Mouse (Mus musculus) neural tube, embryonic 15.5 days (tissue): ENCODE data around the gene Spata48. TPM values are rescaled to one million over a fixed set of nuclear protein-coding genes. Genes with fewer than 3 reads are reported as not detected.

Experiments used
- ATAC-seq: fragments of 200-750 bp; cut with Nextera tagmentation; 2 replicates; pipeline ENCODE4 v1.8.0; 2017; ENCODE audit warnings: mild to moderate bottlenecking, moderate TSS enrichment, moderate library complexity; ENCODE audit not compliant: low FRiP score
- H3K27ac ChIP-seq: fragments of 300-500 bp; sonication (generic); replicated peaks from 2 replicates; pipeline ENCODE4 v1.5.1; 2015; ENCODE audit warnings: mild to moderate bottlenecking, inconsistent platforms
- H3K27me3 ChIP-seq: fragments of 300-500 bp; sonication (generic); replicated peaks from 2 replicates; pipeline ENCODE4 v1.6.1; 2015; ENCODE audit warnings: inconsistent platforms
- H3K36me3 ChIP-seq: fragments of 300-500 bp; sonication (generic); 2 replicates; pipeline ENCODE4 v1.6.1; 2015; ENCODE audit warnings: inconsistent platforms
- H3K4me1 ChIP-seq: fragments of 300-500 bp; sonication (generic); 2 replicates; pipeline ENCODE4 v1.6.1; 2015; ENCODE audit warnings: inconsistent platforms
- H3K4me2 ChIP-seq: fragments of 300-500 bp; sonication (generic); 2 replicates; pipeline ENCODE4 v1.6.1; 2015; ENCODE audit warnings: inconsistent platforms, mild to moderate bottlenecking, moderate library complexity
- H3K4me3 ChIP-seq: fragments of 300-500 bp; sonication (generic); replicated peaks from 2 replicates; pipeline ENCODE4 v1.5.1; 2015; ENCODE audit warnings: mild to moderate bottlenecking, inconsistent platforms
- H3K9ac ChIP-seq: fragments of 300-500 bp; sonication (generic); replicated peaks from 2 replicates; pipeline ENCODE4 v1.6.1; 2015; ENCODE audit warnings: mild to moderate bottlenecking, inconsistent platforms
- H3K9me3 ChIP-seq: fragments of 300-500 bp; sonication (generic); replicated peaks from 2 replicates; pipeline ENCODE4 v1.6.1; 2016; ENCODE audit warnings: inconsistent platforms
- WGBS: fragments of 180-500 bp; shearing (Covaris S2); methylation state at CpG from one replicate; pipeline ENCODE4 v1.1.7; 2015; ENCODE audit warnings: mixed read lengths; 5-methylcytosine and 5-hydroxymethylcytosine counted together
- polyA plus RNA-seq: library from polyadenylated mRNA; unstranded; fragments of >200 nt; fragmentation: Nextera tagmentation; extraction: Ambion mirVana; gene quantifications from 2 replicates; pipeline ENCODE4 v1.2.1, GENCODE M21; 2015

Gene Spata48
- 0.28 and 0.93 TPM in 2 replicates for polyA plus RNA-seq

DNA sequence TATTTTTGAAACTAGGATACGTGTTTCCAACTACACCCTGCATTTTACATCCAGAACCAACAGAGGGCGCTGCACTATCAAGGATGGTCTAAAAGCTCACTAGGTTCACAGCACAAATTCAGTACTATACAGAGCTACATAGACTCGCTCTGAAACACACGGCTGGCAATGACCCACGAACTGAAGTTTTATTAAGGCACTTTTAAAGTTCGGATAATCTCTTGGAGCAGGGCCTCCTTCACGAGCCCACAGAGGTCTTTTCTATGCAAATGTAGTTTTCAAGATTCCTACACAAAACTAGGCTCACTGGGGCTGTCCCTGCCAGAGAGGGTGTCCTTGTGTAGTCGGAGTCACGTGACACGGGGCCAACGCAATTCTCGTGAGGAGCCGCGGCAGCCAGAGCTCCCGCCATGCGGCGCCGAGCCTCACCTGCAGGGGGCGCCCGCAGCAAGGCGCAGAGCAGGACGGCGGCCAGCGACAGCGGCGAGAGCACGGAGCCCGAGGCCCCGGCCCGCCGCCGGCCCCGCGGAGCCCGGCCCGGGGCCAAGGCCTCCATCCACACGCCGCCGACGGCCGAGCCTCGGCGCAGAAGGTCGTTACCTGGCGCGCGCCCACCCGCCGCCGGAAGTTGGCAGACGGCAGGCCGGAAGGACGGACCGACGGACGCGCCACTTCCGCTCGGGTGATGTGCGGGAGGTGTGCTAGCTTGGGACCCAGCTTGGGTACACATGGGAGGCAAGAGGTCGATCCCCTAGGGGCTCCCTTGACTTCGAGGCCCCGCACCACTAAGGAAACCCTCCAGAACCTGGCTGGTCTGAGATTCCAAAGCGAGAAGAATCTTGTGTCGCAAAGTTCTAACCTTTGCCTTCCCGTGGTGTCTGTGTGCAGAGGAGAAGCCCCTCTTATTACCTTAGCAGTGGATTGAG is at the start of gene Spata48, which contains the start of gene Zpbp:
Spata48 (plus strand) TSS at position 460 of the 926 bp plus-strand sequence.
Zpbp (minus strand) TSS at position 774 of the 926 bp plus-strand sequence.
- ATAC-seq = peak; percentile 97
- Histone ChIP-seq H3K9me3 (no peaks in the 10 kb centered on the region), H3K27me3 (no peaks in the 10 kb centered on the region), H3K4me2 (peak within 1 kb of the TSS; percentile 84), H3K27ac (peak within 1 kb of the TSS; percentile 83), H3K9ac (peak within 1 kb of the TSS; percentile 59), H3K4me3 (peak within 1 kb of the TSS; percentile 62), H3K4me1 (peaks cover 7% of the 10 kb centered on the region), H3K36me3 (no peaks in the 10 kb centered on the region)
- WGBS = 3% methylated on average over 66 of the region's 66 CpGs

DNA sequence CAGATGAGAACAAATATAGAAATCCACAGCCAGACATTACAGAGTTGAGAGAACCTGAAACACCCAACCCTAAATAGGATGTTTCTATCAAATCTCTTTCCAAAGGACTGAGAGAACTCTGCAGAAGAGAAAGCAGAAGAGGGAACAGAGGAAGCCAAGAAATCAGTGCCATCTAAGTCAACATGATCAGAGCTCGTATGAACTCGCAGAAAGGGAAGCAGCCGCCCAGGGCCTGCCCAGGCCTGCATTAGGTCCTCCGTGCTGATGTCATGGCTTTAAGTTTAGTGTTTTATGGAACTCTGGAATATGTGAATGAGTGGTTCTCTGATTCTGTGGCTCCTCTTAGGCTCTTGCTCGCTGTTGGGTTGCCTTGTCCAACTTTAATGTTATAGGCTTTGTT is 47.7 kb upstream of the Spata48 start:
- H3K36me3 ChIP-seq = no peaks in the 10 kb centered on the region
- H3K4me2 ChIP-seq = no peak overlapping the region
- H3K27ac ChIP-seq = no peak overlapping the region
- ATAC-seq = no peak
- no peaks in the 10 kb centered on the region for H3K27me3 ChIP-seq
- no peaks in the 10 kb centered on the region for H3K9me3 ChIP-seq
- 95% methylated on average over 5 of the region's 5 CpGs for WGBS
- no peaks in the 10 kb centered on the region for H3K4me1 ChIP-seq
- no peak overlapping the region for H3K9ac ChIP-seq
- H3K4me3 ChIP-seq = no peak overlapping the region

DNA sequence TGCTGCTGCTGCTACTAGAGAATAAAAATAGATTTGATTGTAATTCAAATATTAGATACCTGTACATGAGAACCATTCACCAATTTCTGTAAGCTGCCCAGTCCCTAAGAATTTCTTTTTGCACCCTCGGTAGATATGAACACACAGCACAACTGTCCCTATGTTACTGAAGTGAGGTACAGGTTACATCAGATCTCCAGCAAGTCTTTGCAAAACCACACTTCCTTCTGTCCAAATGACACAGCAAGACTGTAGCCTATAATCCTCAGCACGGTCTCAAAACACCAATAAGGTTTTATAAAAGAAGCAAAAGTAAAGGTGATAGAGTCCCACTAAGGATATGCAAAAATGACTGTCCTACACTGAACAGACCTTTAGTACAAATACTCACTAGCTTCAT is 44.5 kb upstream of the Spata48 start:
- 92% methylated on average over 2 of the region's 2 CpGs for WGBS
- Histone ChIP-seq H3K27me3 (no peaks in the 10 kb centered on the region), H3K4me1 (no peaks in the 10 kb centered on the region), H3K4me2 (no peak overlapping the region), H3K9me3 (no peaks in the 10 kb centered on the region), H3K4me3 (no peak overlapping the region), H3K9ac (no peak overlapping the region), H3K36me3 (no peaks in the 10 kb centered on the region), H3K27ac (no peak overlapping the region)
- ATAC-seq = no peak

DNA sequence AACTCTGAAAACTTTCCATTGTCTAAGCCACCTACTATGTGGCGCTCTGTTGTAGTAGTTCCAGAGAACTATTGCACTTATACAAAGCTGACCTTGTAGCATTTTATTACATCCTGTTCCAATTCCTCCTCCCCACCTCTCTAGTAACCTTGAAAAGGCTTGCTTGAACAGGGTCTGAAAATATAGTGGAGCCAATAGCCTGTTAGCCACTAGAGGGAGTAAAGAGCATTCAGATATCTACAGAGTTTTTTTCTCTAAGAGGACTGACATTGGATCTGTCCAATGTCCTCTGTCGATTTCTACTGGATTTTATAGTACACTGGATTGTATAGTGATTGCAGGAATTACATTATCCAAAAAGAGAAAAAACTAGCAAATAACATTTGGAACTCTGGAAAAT is 6.9 kb upstream of the Spata48 start:
- Histone ChIP-seq H3K36me3 (no peaks in the 10 kb centered on the region), H3K9me3 (no peaks in the 10 kb centered on the region), H3K27ac (no peak overlapping the region), H3K4me2 (no peak overlapping the region), H3K4me3 (no peak overlapping the region), H3K27me3 (no peaks in the 10 kb centered on the region), H3K4me1 (no peaks in the 10 kb centered on the region), H3K9ac (no peak overlapping the region)
- ATAC-seq = no peak
- 36% methylated on average over 2 of the region's 2 CpGs for WGBS

DNA sequence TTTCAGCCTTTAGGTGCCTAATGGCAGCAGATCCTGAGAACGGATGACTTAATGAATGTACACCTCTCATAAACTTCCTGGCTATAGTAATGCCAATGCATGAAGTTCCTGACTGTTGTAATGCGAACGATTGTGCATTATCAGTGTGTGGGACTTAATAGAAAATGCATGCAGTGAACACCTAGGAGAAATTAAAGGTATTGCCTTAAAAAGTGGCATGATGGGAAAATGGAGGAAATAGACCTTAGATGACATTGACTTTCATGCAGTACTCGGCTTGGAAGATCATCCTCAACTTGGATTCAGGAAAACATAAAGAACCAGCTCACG is 632 bp downstream of the Spata48 start:
- Histone ChIP-seq H3K36me3 (no peaks in the 10 kb centered on the region), H3K9ac (peak overlapping the region; percentile 59), H3K4me1 (peaks cover 7% of the 10 kb centered on the region), H3K27ac (peak overlapping the region; percentile 83), H3K4me3 (peak overlapping the region; percentile 62), H3K27me3 (0 out of 2 replicates have a peak, but pooled peaks cover 4% of the 10 kb centered on the region), H3K9me3 (no peaks in the 10 kb centered on the region), H3K4me2 (peak overlapping the region; percentile 84)
- WGBS = 80% methylated on average over 5 of the region's 5 CpGs
- ATAC-seq = no peak; the same call in 1 of the 2 replicates

DNA sequence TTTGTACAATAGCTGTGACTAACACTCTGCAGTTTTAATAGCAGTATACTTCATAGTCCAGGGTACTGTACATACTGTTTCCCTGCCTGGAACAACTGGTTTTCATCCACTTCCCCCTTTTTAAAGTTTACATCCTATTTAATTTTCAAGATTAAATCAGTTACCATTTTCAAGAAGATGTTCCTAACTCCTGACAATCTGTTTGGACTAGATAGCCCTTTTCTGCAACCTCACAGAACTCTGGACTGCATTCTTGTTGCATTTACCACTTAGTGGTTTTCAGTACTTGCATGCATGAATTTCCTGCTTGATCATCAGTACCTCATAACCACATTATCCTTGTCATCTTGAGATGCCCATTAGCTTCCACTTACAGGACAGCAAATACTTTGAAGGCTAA is 7.0 kb downstream of the Spata48 start:
- Histone ChIP-seq H3K4me1 (no peaks in the 10 kb centered on the region), H3K27me3 (0 out of 2 replicates have a peak, but pooled peaks cover 4% of the 10 kb centered on the region), H3K27ac (no peak overlapping the region), H3K9ac (no peak overlapping the region), H3K36me3 (no peaks in the 10 kb centered on the region), H3K4me3 (no peak overlapping the region), H3K4me2 (no peak overlapping the region), H3K9me3 (no peaks in the 10 kb centered on the region)
- ATAC-seq = no peak

DNA sequence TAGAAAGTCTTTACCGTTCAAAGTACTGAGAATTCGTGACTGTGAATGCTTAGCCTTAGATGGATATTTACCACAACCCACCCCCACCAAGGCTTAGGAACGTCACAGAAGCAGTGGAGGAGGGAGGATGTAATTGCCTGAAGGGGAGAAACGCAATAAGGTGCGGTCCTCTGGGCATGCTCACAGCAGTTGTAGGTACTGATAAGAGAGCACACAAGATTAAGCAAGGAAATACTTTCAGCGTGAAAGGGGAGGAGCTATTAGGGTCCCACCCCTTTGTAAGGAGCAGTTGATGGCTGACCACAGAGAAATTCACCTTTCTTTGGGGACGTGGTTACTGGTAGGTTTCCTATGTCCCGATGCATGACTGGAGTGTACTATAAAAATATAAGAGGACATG is 22.5 kb downstream of the Spata48 start:
- Histone ChIP-seq H3K4me1 (no peaks in the 10 kb centered on the region), H3K4me3 (no peak overlapping the region), H3K27me3 (no peaks in the 10 kb centered on the region), H3K9ac (no peak overlapping the region), H3K36me3 (no peaks in the 10 kb centered on the region), H3K27ac (no peak overlapping the region), H3K4me2 (no peak overlapping the region), H3K9me3 (no peaks in the 10 kb centered on the region)
- no peak for ATAC-seq
- 56% methylated on average over 8 of the region's 8 CpGs for WGBS

DNA sequence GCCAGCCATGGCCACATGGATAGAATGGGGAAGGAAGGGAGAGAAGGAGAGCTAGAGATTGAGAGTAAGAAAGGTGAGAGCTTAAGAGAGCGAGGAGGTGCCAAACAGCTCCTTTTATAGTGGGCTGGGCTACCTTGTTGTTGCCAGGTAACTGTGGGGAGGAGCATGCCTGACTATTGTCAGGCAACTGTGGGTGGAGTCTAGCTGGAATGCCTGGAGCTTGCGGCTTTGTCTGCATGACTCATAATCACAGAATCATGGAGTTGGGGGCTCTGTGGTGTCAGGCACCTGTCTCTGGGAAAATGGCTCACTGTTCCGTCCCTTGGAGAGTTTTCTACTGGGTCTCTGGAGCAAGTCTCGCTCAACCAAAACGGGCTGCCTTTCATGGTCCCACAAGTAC is 30.1 kb downstream of the Spata48 start:
- Histone ChIP-seq H3K9ac (no peak overlapping the region), H3K36me3 (no peaks in the 10 kb centered on the region), H3K27ac (no peak overlapping the region), H3K4me1 (no peaks in the 10 kb centered on the region), H3K9me3 (no peaks in the 10 kb centered on the region), H3K4me3 (no peak overlapping the region), H3K27me3 (no peaks in the 10 kb centered on the region), H3K4me2 (no peak overlapping the region)
- no peak for ATAC-seq
- WGBS = 63% methylated on average over 5 of the region's 5 CpGs

DNA sequence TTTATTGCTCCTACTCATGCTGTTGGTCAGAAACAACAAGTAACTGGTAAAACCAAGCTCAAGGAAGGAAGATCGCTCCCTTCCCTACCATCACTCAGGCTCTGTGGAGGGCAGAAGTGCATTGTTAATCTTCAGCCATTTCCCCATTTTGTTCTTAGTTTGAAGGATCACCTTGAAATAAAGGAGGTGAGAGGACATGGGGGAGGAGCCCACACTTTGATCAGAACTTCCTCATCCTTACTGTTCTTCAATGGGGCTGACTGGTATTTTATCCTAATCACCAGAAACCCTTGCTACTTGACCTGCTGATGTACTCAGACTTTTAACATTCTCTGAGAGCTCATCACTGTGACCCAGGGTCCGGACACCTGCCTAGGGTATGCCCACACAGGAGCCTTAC is 33.8 kb downstream of the Spata48 start:
- no peak overlapping the region for H3K4me2 ChIP-seq
- H3K9ac ChIP-seq = no peak overlapping the region
- no peaks in the 10 kb centered on the region for H3K9me3 ChIP-seq
- no peak for ATAC-seq
- no peaks in the 10 kb centered on the region for H3K36me3 ChIP-seq
- no peaks in the 10 kb centered on the region for H3K4me1 ChIP-seq
- 98% methylated on average over 2 of the region's 2 CpGs for WGBS
- no peak overlapping the region for H3K27ac ChIP-seq
- H3K27me3 ChIP-seq = no peaks in the 10 kb centered on the region
- no peak overlapping the region for H3K4me3 ChIP-seq

DNA sequence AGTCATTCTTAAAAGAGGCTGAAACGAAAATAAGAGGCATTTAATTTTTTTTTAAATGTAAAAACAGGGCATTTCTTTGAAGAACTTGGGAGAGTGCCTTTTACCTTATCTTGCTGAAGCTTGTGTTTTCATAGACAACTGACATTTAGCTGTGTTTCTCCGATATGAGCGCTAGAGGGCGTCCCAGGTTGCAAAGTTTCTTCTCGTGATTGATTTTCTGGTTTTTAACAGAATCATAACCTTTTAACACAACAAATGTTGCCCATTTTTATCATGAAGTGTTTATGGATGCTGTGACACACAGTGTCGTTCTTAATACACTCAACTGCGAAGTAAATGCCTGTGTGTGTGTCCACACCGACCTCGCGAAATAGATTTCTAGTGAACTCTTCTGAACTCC is 38.0 kb downstream of the Spata48 start:
- H3K27ac ChIP-seq = no peak overlapping the region
- no peaks in the 10 kb centered on the region for H3K27me3 ChIP-seq
- H3K4me1 ChIP-seq = no peaks in the 10 kb centered on the region
- H3K36me3 ChIP-seq = no peaks in the 10 kb centered on the region
- whole genome bisulfite sequencing = 21% methylated on average over 10 of the region's 10 CpGs
- no peak overlapping the region for H3K4me3 ChIP-seq
- ATAC-seq = no peak
- peak overlapping the region; percentile 23; the same call in 1 of the 2 replicates for H3K4me2 ChIP-seq
- H3K9me3 ChIP-seq = no peaks in the 10 kb centered on the region
- H3K9ac ChIP-seq = no peak overlapping the region

DNA sequence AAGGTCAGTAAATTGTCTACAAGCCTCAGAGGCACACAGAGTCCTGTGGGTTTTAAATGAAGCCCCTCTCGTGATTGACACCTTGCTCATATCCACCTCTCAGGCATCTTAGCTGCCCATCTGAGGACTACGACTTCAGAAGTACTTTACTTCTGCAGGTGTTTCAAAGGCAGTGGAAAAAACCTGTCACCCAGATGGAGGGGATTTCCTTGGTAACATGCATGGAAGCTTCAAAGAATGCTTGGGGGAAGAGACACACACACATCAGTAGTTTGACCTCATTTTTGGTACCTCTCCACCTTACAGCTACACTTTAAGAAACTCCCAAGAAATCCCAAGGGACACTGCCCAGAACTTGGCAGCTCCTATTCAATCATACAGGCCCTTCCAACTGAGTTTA is 44.3 kb downstream of the Spata48 start:
- Histone ChIP-seq H3K27me3 (no peaks in the 10 kb centered on the region), H3K4me2 (no peak overlapping the region), H3K9me3 (no peaks in the 10 kb centered on the region), H3K4me3 (no peak overlapping the region), H3K9ac (no peak overlapping the region), H3K4me1 (no peaks in the 10 kb centered on the region), H3K27ac (no peak overlapping the region), H3K36me3 (no peaks in the 10 kb centered on the region)
- 81% methylated on average over 2 of the region's 2 CpGs for WGBS
- ATAC-seq = no peak

DNA sequence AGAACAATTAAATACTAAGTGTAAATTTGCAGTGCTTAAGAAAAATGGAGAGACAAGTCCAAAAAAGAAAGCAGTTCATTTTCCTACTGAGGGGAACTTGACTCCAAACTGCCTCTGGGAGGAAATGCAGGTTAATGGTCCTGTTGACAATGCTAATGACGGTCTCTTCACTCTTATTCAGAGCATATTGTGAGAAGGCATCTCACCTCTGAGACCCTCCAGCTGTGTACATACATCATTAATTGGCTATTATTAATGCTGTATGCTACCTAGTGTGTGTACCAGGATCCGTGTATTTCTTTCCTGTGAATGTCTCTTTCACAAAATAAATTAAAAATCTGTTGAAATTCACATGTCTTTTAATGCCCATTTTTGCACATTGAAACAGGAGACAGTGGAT is 47.5 kb downstream of the Spata48 start:
- Histone ChIP-seq H3K36me3 (no peaks in the 10 kb centered on the region), H3K27me3 (no peaks in the 10 kb centered on the region), H3K4me2 (no peak overlapping the region), H3K4me3 (no peak overlapping the region), H3K9ac (no peak overlapping the region), H3K4me1 (no peaks in the 10 kb centered on the region), H3K9me3 (no peaks in the 10 kb centered on the region), H3K27ac (no peak overlapping the region)
- no peak for ATAC-seq
- 43% methylated on average over 2 of the region's 2 CpGs for WGBS
